Mouse (Mus musculus): Measurements from ENCODE around the gene Plekha8.

Gene Plekha8

GRCm38 (mm10) chr6:54594469-54595329 lies at the start of gene Plekha8:
Plekha8 (plus strand) TSS chr6:54595111.
- peak; percentile 88 for DNase-seq

- no peak for DNase-seq
Observed at GRCm38 (mm10) chr6:54548314-54549019, 46.4 kb upstream of the Plekha8 start.

GRCm38 (mm10) chr6:54549311-54549710 lies 45.6 kb upstream of the Plekha8 start:
- no peak for DNase-seq

GRCm38 (mm10) chr6:54550801-54551323 lies 44.0 kb upstream of the Plekha8 start:
- no peak for DNase-seq

GRCm38 (mm10) chr6:54552721-54553413 lies 42.0 kb upstream of the Plekha8 start:
- no peak for DNase-seq

GRCm38 (mm10) chr6:54553632-54554031 lies 41.3 kb upstream of the Plekha8 start:
- no peak for DNase-seq

- no peak for DNase-seq
Observed at GRCm38 (mm10) chr6:54554341-54555110, 40.4 kb upstream of the Plekha8 start.

- DNase-seq, result no peak
Observed at GRCm38 (mm10) chr6:54555816-54556215, 39.1 kb upstream of the Plekha8 start.

- DNase-seq, result no peak
Observed at GRCm38 (mm10) chr6:54557671-54558070, 37.2 kb upstream of the Plekha8 start.

- no peak for DNase-seq
Observed at GRCm38 (mm10) chr6:54558466-54558865, 36.4 kb upstream of the Plekha8 start.

- DNase-seq, result no peak
Observed at GRCm38 (mm10) chr6:54562018-54562809, 32.7 kb upstream of the Plekha8 start.

- no peak for DNase-seq
Observed at GRCm38 (mm10) chr6:54563561-54563960, 31.4 kb upstream of the Plekha8 start.

- DNase-seq, result no peak
Observed at GRCm38 (mm10) chr6:54564506-54564991, 30.4 kb upstream of the Plekha8 start.

- no peak for DNase-seq
Observed at GRCm38 (mm10) chr6:54565012-54565411, 29.9 kb upstream of the Plekha8 start.

GRCm38 (mm10) chr6:54565665-54566545 lies 29.0 kb upstream of the Plekha8 start, which contains the start of gene Scrn1:
Scrn1 (minus strand) TSS chr6:54566489.
- DNase-seq, result peak; percentile 53

- no peak for DNase-seq
Observed at GRCm38 (mm10) chr6:54566546-54566919, 28.4 kb upstream of the Plekha8 start.

- DNase-seq, result no peak
Observed at GRCm38 (mm10) chr6:54569776-54570175, 25.1 kb upstream of the Plekha8 start.

- DNase-seq, result no peak
Observed at GRCm38 (mm10) chr6:54573218-54573955, 21.5 kb upstream of the Plekha8 start.

GRCm38 (mm10) chr6:54586175-54586574 lies 8.7 kb upstream of the Plekha8 start:
- peak; percentile 71 for DNase-seq

GRCm38 (mm10) chr6:54586911-54587310 lies 8.0 kb upstream of the Plekha8 start:
- DNase-seq, result no peak

Data from thymus, postnatal 14 days (tissue).